15 mouse cellular contexts compared by ENCODE assay signal in the genomic region with DNA sequence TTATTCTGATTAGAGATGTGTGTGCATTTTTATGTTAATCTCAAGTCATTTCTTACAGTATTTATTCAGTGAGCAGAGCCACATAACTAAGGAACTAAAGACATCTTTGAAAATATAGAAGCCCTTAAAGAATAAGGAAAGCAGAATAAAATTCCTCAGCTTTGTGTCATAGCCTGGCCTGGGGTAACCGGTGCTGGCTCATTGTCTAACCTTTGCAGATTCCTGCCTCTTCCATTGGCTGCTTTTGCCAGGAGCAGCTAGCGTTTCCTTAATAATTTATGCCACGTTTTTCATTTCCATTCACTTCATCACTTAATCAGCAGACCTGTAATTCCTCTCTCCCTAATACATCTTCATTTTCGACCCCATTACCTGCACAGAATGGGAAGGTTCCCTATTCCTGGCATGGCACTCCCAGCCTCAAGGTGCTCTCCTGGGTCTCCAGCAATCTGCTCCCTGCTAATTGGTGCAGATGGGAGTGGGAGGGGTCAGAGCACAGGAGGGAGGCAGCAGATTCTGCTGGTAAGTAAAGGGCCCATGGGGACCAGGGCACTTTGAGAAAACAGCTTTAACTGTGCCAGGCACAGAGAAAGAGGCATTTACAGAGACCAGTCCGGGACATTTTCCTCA.
A peak's percentile ranks its signal among the peaks of the same experiment; 100 is the strongest.
DNase-seq lines count a peak whose midpoint lies in the region; ATAC-seq and TF ChIP-seq lines count a peak whose summit lies in the region.
"Had no signal": no experiment of that assay in that cellular context is flagged by ENCODE, and none has a peak within 500 bp of the region (broad histone marks: within the 10 kb centered on the region; RNA-seq: fewer than 3 reads in every experiment).

No protein-coding gene starts in this region.

- H3K4me1 ChIP-seq in forebrain, embryonic 14.5 days (ENCODE audit: control insufficient read depth, insufficient read depth, low read length): no peaks in the 10 kb centered on the region
- H3K4me1 ChIP-seq in forebrain, postnatal 0 days (ENCODE audit: insufficient read depth): no peaks in the 10 kb centered on the region
- H3K4me1 ChIP-seq in embryonic facial prominence, embryonic 15.5 days: no peaks in the 10 kb centered on the region
- H3K4me1 ChIP-seq in midbrain, embryonic 15.5 days: no peaks in the 10 kb centered on the region
- no peaks in the 10 kb centered on the region for H3K4me1 ChIP-seq in intestine, embryonic 16.5 days (ENCODE audit: control insufficient read depth, insufficient read depth, low read length)

- no peak for TF ChIP-seq POLR2A in brain, embryonic 14.5 days (IDR thresholded peaks at IDR 0.05; ENCODE audit: borderline replicate concordance, extremely low read depth, insufficient read depth, insufficient read length, poor library complexity, severe bottlenecking)

- H3K4me3 ChIP-seq in forebrain, embryonic 14.5 days (ENCODE audit: low read depth, low read length): no peak overlapping the region
- H3K4me3 ChIP-seq in forebrain, postnatal 0 days (ENCODE audit: low read depth, low read length): no peak overlapping the region
- no peak overlapping the region for H3K4me3 ChIP-seq in embryonic facial prominence, embryonic 15.5 days (replicated peaks)
- no peak overlapping the region for H3K4me3 ChIP-seq in midbrain, embryonic 15.5 days
- no peak overlapping the region for H3K4me3 ChIP-seq in intestine, embryonic 16.5 days (ENCODE audit: low read length)

- no peak for DNase-seq in forebrain, embryonic 14.5 days (ENCODE audit: low spot score)
- no peak for DNase-seq in forebrain, postnatal 0 days
- DNase-seq in brain, embryonic 14.5 days (ENCODE audit: low read depth): peak; percentile 61
- no peak for DNase-seq in lung, postnatal 10 days
- DNase-seq: kidney, adult 11 months; kidney, postnatal 10 days; layer of hippocampus, adult 9-11 months; lung, adult 2 months; right cerebral cortex, postnatal 4 days; thymus, adult 18-20 months had no signal

- H3K9ac ChIP-seq in forebrain, embryonic 14.5 days (ENCODE audit: low read length): no peak overlapping the region
- no peak overlapping the region for H3K9ac ChIP-seq in forebrain, postnatal 0 days
- H3K9ac ChIP-seq in embryonic facial prominence, embryonic 15.5 days: no peak overlapping the region
- H3K9ac ChIP-seq in midbrain, embryonic 15.5 days: no peak overlapping the region
- H3K9ac ChIP-seq in intestine, embryonic 16.5 days (ENCODE audit: low read depth, low read length): no peak overlapping the region

- H3K27me3 ChIP-seq in forebrain, embryonic 14.5 days (replicated peaks; ENCODE audit: control insufficient read depth, insufficient read depth, low read length): no peaks in the 10 kb centered on the region
- H3K27me3 ChIP-seq in forebrain, postnatal 0 days (ENCODE audit: insufficient read depth, low read length): no peaks in the 10 kb centered on the region
- H3K27me3 ChIP-seq in embryonic facial prominence, embryonic 15.5 days: no peaks in the 10 kb centered on the region
- H3K27me3 ChIP-seq in midbrain, embryonic 15.5 days (replicated peaks): no peaks in the 10 kb centered on the region
- H3K27me3 ChIP-seq in intestine, embryonic 16.5 days (replicated peaks; ENCODE audit: control insufficient read depth, insufficient read depth, low read length): no peaks in the 10 kb centered on the region

- WGBS in forebrain, embryonic 14.5 days: 46% methylated on average over 5 of the region's 5 CpGs
- 39% methylated on average over 5 of the region's 5 CpGs for WGBS in forebrain, postnatal 0 days
- WGBS in embryonic facial prominence, embryonic 15.5 days: 58% methylated on average over 5 of the region's 5 CpGs
- WGBS in midbrain, embryonic 15.5 days: 37% methylated on average over 5 of the region's 5 CpGs
- WGBS in intestine, embryonic 16.5 days: 62% methylated on average over 5 of the region's 5 CpGs

- H3K9me3 ChIP-seq in forebrain, embryonic 14.5 days (replicated peaks; ENCODE audit: control insufficient read depth, low read length): no peaks in the 10 kb centered on the region
- no peaks in the 10 kb centered on the region for H3K9me3 ChIP-seq in forebrain, postnatal 0 days (ENCODE audit: low read length)
- H3K9me3 ChIP-seq in embryonic facial prominence, embryonic 15.5 days (replicated peaks): no peaks in the 10 kb centered on the region
- no peaks in the 10 kb centered on the region for H3K9me3 ChIP-seq in midbrain, embryonic 15.5 days
- no peaks in the 10 kb centered on the region for H3K9me3 ChIP-seq in intestine, embryonic 16.5 days (ENCODE audit: control insufficient read depth, low read length)
- H3K9me3 ChIP-seq: G1E had no signal

- H3K27ac ChIP-seq in forebrain, embryonic 14.5 days (ENCODE audit: low read depth, low read length): no peak overlapping the region
- H3K27ac ChIP-seq in forebrain, postnatal 0 days (ENCODE audit: low read depth, low read length): no peak overlapping the region
- no peak overlapping the region for H3K27ac ChIP-seq in embryonic facial prominence, embryonic 15.5 days (replicated peaks)
- H3K27ac ChIP-seq in midbrain, embryonic 15.5 days: peak overlapping the region; percentile 48; the same call in 1 of the 2 replicates
- H3K27ac ChIP-seq in intestine, embryonic 16.5 days (ENCODE audit: low read length): no peak overlapping the region
- H3K27ac ChIP-seq: macrophage had no signal

- ATAC-seq in forebrain, embryonic 14.5 days: peak; percentile 44
- ATAC-seq in forebrain, postnatal 0 days: no peak
- ATAC-seq in embryonic facial prominence, embryonic 15.5 days (ENCODE audit: insufficient number of reproducible peaks, low FRiP score, low TSS enrichment, low read depth): peak; percentile 75; the same call in 1 of the 2 replicates
- ATAC-seq in midbrain, embryonic 15.5 days (replicated peaks): peak; percentile 90
- ATAC-seq in intestine, embryonic 16.5 days: no peak

- TF ChIP-seq CTCF in forebrain, postnatal 0 days (IDR thresholded peaks at IDR 0.05; ENCODE audit: low read depth): no peak
- TF ChIP-seq CTCF in brain, embryonic 14.5 days (IDR thresholded peaks at IDR 0.05; ENCODE audit: borderline replicate concordance, extremely low read depth, insufficient read depth, insufficient read length): no peak

- H3K4me2 ChIP-seq in forebrain, embryonic 14.5 days (ENCODE audit: low read length): no peak overlapping the region
- H3K4me2 ChIP-seq in forebrain, postnatal 0 days (ENCODE audit: low read depth): no peak overlapping the region
- no peak overlapping the region for H3K4me2 ChIP-seq in embryonic facial prominence, embryonic 15.5 days (replicated peaks)
- H3K4me2 ChIP-seq in midbrain, embryonic 15.5 days: no peak overlapping the region
- no peak overlapping the region for H3K4me2 ChIP-seq in intestine, embryonic 16.5 days (ENCODE audit: low read depth, low read length)

- H3K36me3 ChIP-seq in forebrain, embryonic 14.5 days (ENCODE audit: control insufficient read depth, insufficient read depth, low read length): no peaks in the 10 kb centered on the region
- H3K36me3 ChIP-seq in forebrain, postnatal 0 days (ENCODE audit: insufficient read depth): no peaks in the 10 kb centered on the region
- no peaks in the 10 kb centered on the region for H3K36me3 ChIP-seq in embryonic facial prominence, embryonic 15.5 days
- H3K36me3 ChIP-seq in midbrain, embryonic 15.5 days (replicated peaks): no peaks in the 10 kb centered on the region
- no peaks in the 10 kb centered on the region for H3K36me3 ChIP-seq in intestine, embryonic 16.5 days (ENCODE audit: control insufficient read depth, insufficient read depth, low read length)
- H3K36me3 ChIP-seq: G1E had no signal

Comparison
In these comparisons a context has a peak if more than half of its experiments do, and no peak if none do; other contexts are left out.
1. ATAC-seq: peak in forebrain, embryonic 14.5 days (single experiment), embryonic facial prominence, embryonic 15.5 days (single experiment) and midbrain, embryonic 15.5 days (single experiment); none in forebrain, postnatal 0 days (single experiment) and intestine, embryonic 16.5 days (single experiment).